Mouse (Mus musculus): ENCODE measurements around the gene Aoah. TPM values are rescaled to one million over a fixed set of nuclear protein-coding genes. Genes with fewer than 3 reads are reported as not detected.

The Aoah gene
- polyA plus RNA-seq, 1 experiment from 2014 or later: 0.86 TPM

GRCm38 (mm10) chr13:20820712-20821328 lies 26.9 kb downstream of the Aoah start:
- Histone ChIP-seq H3K9me3 (ENCODE audit: low read length) (no peaks in the 10 kb centered on the region), H3K27ac (ENCODE audit: low read length) (no peak overlapping the region), H3K9ac (replicated peaks; ENCODE audit: low read depth) (no peak overlapping the region), H3K36me3 (ENCODE audit: insufficient read depth, low read length) (no peaks in the 10 kb centered on the region), H3K27me3 (replicated peaks; ENCODE audit: insufficient read depth, low read length) (no peaks in the 10 kb centered on the region), H3K4me1 (ENCODE audit: insufficient read depth, low read depth, low read length) (no peaks in the 10 kb centered on the region), H3K4me3 (ENCODE audit: low read depth, low read length) (no peak overlapping the region), H3K4me2 (replicated peaks; ENCODE audit: low read depth, low read length) (no peak overlapping the region)
- WGBS: 47% methylated on average over 2 of the region's 2 CpGs
- DNase-seq (ENCODE audit: low spot score) (no peak), ATAC-seq (no peak)
- TF ChIP-seq CTCF (IDR thresholded peaks at IDR 0.05) (no peak), EP300 (IDR thresholded peaks at IDR 0.05) (no peak)

DNA sequence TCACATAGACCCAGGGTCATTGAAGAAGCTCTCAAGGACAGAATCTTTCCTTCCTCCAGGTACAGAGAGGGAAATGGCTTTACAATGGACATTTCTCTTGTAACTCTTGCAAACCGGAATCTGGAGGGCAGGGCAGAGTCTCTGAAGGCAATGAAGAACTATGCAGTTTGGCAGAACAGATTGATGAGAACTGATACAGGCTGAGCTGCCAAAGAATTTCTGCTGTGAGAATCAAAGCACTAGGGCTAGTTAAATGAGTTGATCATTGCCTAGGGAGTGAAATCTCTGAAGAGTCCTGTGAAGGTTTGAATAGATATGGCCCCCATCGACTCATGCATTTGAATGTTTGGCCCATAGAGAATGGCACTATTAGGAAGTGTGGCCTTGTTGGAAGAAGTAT lies 34.8 kb downstream of the Aoah start:
- H3K27me3 ChIP-seq (replicated peaks; ENCODE audit: insufficient read depth, low read length): no peaks in the 10 kb centered on the region
- H3K4me1 ChIP-seq (ENCODE audit: insufficient read depth, low read depth, low read length): no peaks in the 10 kb centered on the region
- H3K4me3 ChIP-seq (ENCODE audit: low read depth, low read length): no peak overlapping the region
- no peak for DNase-seq (ENCODE audit: low spot score)
- H3K27ac ChIP-seq (ENCODE audit: low read length): no peak overlapping the region
- ATAC-seq: no peak
- WGBS: 68% methylated on average over 2 of the region's 2 CpGs
- H3K9me3 ChIP-seq (ENCODE audit: low read length): no peaks in the 10 kb centered on the region
- no peak overlapping the region for H3K4me2 ChIP-seq (replicated peaks; ENCODE audit: low read depth, low read length)
- no peak overlapping the region for H3K9ac ChIP-seq (replicated peaks; ENCODE audit: low read depth)
- TF ChIP-seq EP300 (IDR thresholded peaks at IDR 0.05) (no peak), CTCF (IDR thresholded peaks at IDR 0.05) (no peak)
- H3K36me3 ChIP-seq (ENCODE audit: insufficient read depth, low read length): no peaks in the 10 kb centered on the region

- no peaks in the 10 kb centered on the region for H3K27me3 ChIP-seq (replicated peaks; ENCODE audit: insufficient read depth, low read length)
- DNase-seq (ENCODE audit: low spot score) (peak; percentile 8), ATAC-seq (no peak)
- H3K27ac ChIP-seq (ENCODE audit: low read length): no peak overlapping the region
- no peaks in the 10 kb centered on the region for H3K9me3 ChIP-seq (ENCODE audit: low read length)
- no peak for TF ChIP-seq CTCF (IDR thresholded peaks at IDR 0.05)
- no peak for TF ChIP-seq EP300 (IDR thresholded peaks at IDR 0.05)
- 76% methylated on average over 9 of the region's 9 CpGs for WGBS
- no peaks in the 10 kb centered on the region for H3K36me3 ChIP-seq (ENCODE audit: insufficient read depth, low read length)
- H3K4me1 ChIP-seq (ENCODE audit: insufficient read depth, low read depth, low read length): no peaks in the 10 kb centered on the region
- H3K4me3 ChIP-seq (ENCODE audit: low read depth, low read length): no peak overlapping the region
- no peak overlapping the region for H3K4me2 ChIP-seq (replicated peaks; ENCODE audit: low read depth, low read length)
- no peak overlapping the region for H3K9ac ChIP-seq (replicated peaks; ENCODE audit: low read depth)
Observed at GRCm38 (mm10) chr13:20829181-20829900, 35.4 kb downstream of the Aoah start.

GRCm38 (mm10) chr13:20855893-20856292 lies 62.0 kb downstream of the Aoah start:
- no peaks in the 10 kb centered on the region for H3K27me3 ChIP-seq (replicated peaks; ENCODE audit: insufficient read depth, low read length)
- no peak for TF ChIP-seq CTCF (IDR thresholded peaks at IDR 0.05)
- no peak for TF ChIP-seq EP300 (IDR thresholded peaks at IDR 0.05)
- DNase-seq (ENCODE audit: low spot score) (no peak), ATAC-seq (no peak)
- no peak overlapping the region for H3K4me3 ChIP-seq (ENCODE audit: low read depth, low read length)
- WGBS: 28% methylated on average over 3 of the region's 3 CpGs
- no peak overlapping the region for H3K27ac ChIP-seq (ENCODE audit: low read length)
- no peaks in the 10 kb centered on the region for H3K36me3 ChIP-seq (ENCODE audit: insufficient read depth, low read length)
- no peaks in the 10 kb centered on the region for H3K9me3 ChIP-seq (ENCODE audit: low read length)
- H3K9ac ChIP-seq (replicated peaks; ENCODE audit: low read depth): no peak overlapping the region
- H3K4me2 ChIP-seq (replicated peaks; ENCODE audit: low read depth, low read length): no peak overlapping the region
- no peaks in the 10 kb centered on the region for H3K4me1 ChIP-seq (ENCODE audit: insufficient read depth, low read depth, low read length)

- Histone ChIP-seq H3K9me3 (ENCODE audit: low read length) (no peaks in the 10 kb centered on the region), H3K9ac (replicated peaks; ENCODE audit: low read depth) (no peak overlapping the region), H3K36me3 (ENCODE audit: insufficient read depth, low read length) (no peaks in the 10 kb centered on the region), H3K27ac (ENCODE audit: low read length) (no peak overlapping the region), H3K27me3 (replicated peaks; ENCODE audit: insufficient read depth, low read length) (no peaks in the 10 kb centered on the region), H3K4me3 (ENCODE audit: low read depth, low read length) (no peak overlapping the region), H3K4me2 (replicated peaks; ENCODE audit: low read depth, low read length) (no peak overlapping the region), H3K4me1 (ENCODE audit: insufficient read depth, low read depth, low read length) (no peaks in the 10 kb centered on the region)
- 54% methylated on average over 1 of the region's 1 CpGs for WGBS
- TF ChIP-seq EP300 (IDR thresholded peaks at IDR 0.05) (no peak), CTCF (IDR thresholded peaks at IDR 0.05) (no peak)
- ATAC-seq (no peak), DNase-seq (ENCODE audit: low spot score) (no peak)
Observed at GRCm38 (mm10) chr13:20899372-20899771, 105.5 kb downstream of the Aoah start.

- Histone ChIP-seq H3K4me3 (ENCODE audit: low read depth, low read length) (no peak overlapping the region), H3K27ac (ENCODE audit: low read length) (0 out of 2 replicates have a peak overlapping the region, but pooled peaks have one; percentile 0), H3K4me2 (replicated peaks; ENCODE audit: low read depth, low read length) (no peak overlapping the region), H3K4me1 (ENCODE audit: insufficient read depth, low read depth, low read length) (no peaks in the 10 kb centered on the region), H3K27me3 (replicated peaks; ENCODE audit: insufficient read depth, low read length) (no peaks in the 10 kb centered on the region), H3K9ac (replicated peaks; ENCODE audit: low read depth) (no peak overlapping the region), H3K36me3 (ENCODE audit: insufficient read depth, low read length) (no peaks in the 10 kb centered on the region), H3K9me3 (ENCODE audit: low read length) (no peaks in the 10 kb centered on the region)
- no peak for TF ChIP-seq CTCF (IDR thresholded peaks at IDR 0.05)
- TF ChIP-seq EP300 (IDR thresholded peaks at IDR 0.05): no peak
- 31% methylated on average over 8 of the region's 8 CpGs for WGBS
- peak; percentile 89 for ATAC-seq
- peak; percentile 83 for DNase-seq (ENCODE audit: low spot score)
Observed at GRCm38 (mm10) chr13:20900396-20900971, 106.6 kb downstream of the Aoah start.

All from lung, postnatal 0 days (tissue).